Comparison of ENCODE assay signal across 19 mouse cellular contexts in the genomic region with DNA sequence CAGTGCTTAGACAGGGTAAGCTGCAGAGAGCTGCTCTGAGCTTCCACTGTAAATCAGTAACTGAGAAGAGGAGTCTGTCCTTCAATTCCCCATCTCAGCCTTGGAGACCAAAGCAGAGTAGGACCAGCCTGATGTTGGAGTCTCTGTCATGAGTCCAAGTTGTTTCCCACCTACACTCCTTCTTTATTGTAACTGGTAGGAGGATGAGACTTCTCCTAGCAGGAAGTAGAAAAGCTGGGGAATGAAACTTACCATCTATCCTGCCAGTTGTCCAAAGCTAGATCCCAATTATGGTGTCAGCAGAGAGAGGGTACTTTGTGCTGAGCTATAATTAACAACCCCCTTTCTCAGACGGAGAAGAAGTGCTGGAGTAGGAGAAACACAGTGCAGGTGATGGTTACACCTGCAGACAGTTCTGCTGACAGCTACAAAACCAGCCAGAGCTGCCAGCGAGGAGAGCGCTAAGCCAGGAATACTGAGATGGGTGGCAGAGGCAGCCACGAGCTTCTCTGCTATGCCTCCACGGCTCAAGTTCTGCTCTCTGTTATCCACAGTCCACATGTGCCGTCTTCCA.
DNase-seq lines count a peak whose midpoint lies in the region; ATAC-seq and TF ChIP-seq lines count a peak whose summit lies in the region.
"Had no signal": no experiment of that assay in that cellular context is flagged by ENCODE, and none has a peak within 500 bp of the region (broad histone marks: within the 10 kb centered on the region; RNA-seq: fewer than 3 reads in every experiment).

No protein-coding gene starts in this region.

- no peaks in the 10 kb centered on the region for H3K36me3 ChIP-seq in intestine, embryonic 16.5 days (ENCODE audit: control insufficient read depth, insufficient read depth, low read length)
- no peaks in the 10 kb centered on the region for H3K36me3 ChIP-seq in intestine, embryonic 15.5 days
- H3K36me3 ChIP-seq in intestine, postnatal 0 days (ENCODE audit: control insufficient read depth, insufficient read depth) = peaks cover 3% of the 10 kb centered on the region; the same call in 1 of the 2 replicates
- H3K36me3 ChIP-seq: embryonic facial prominence, embryonic 12.5 days; forebrain, embryonic 15.5 days; hindbrain, embryonic 12.5 days had no signal

- no peak overlapping the region for H3K4me3 ChIP-seq in intestine, embryonic 16.5 days (ENCODE audit: low read length)
- H3K4me3 ChIP-seq in intestine, embryonic 15.5 days (replicated peaks) = no peak overlapping the region
- H3K4me3 ChIP-seq in intestine, postnatal 0 days (ENCODE audit: low read depth, low read length) = no peak overlapping the region
- H3K4me3 ChIP-seq: embryonic facial prominence, embryonic 12.5 days; forebrain, embryonic 15.5 days; hindbrain, embryonic 12.5 days had no signal

- 0 out of 2 replicates have a peak, but pooled peaks have one; percentile 6 for ATAC-seq in intestine, embryonic 16.5 days
- ATAC-seq in intestine, embryonic 15.5 days = no peak
- peak; percentile 52 for ATAC-seq in intestine, postnatal 0 days
- ATAC-seq: forebrain, embryonic 15.5 days; hindbrain, embryonic 16.5 days had no signal

- no peak overlapping the region for H3K4me2 ChIP-seq in intestine, embryonic 16.5 days (ENCODE audit: low read depth, low read length)
- no peak overlapping the region for H3K4me2 ChIP-seq in intestine, embryonic 15.5 days (replicated peaks)
- H3K4me2 ChIP-seq in intestine, postnatal 0 days (replicated peaks; ENCODE audit: low read depth) = peak overlapping the region; percentile 46
- H3K4me2 ChIP-seq: embryonic facial prominence, embryonic 12.5 days; forebrain, embryonic 15.5 days; hindbrain, embryonic 12.5 days had no signal

- no peaks in the 10 kb centered on the region for H3K9me3 ChIP-seq in intestine, embryonic 16.5 days (ENCODE audit: control insufficient read depth, low read length)
- H3K9me3 ChIP-seq in intestine, embryonic 15.5 days = no peaks in the 10 kb centered on the region
- H3K9me3 ChIP-seq in intestine, postnatal 0 days (ENCODE audit: control insufficient read depth) = no peaks in the 10 kb centered on the region
- H3K9me3 ChIP-seq: embryonic facial prominence, embryonic 12.5 days; forebrain, embryonic 15.5 days; hindbrain, embryonic 12.5 days had no signal

- TF ChIP-seq CTCF in intestine, postnatal 0 days (IDR thresholded peaks at IDR 0.05; ENCODE audit: low read depth) = no peak

- H3K9ac ChIP-seq in intestine, embryonic 16.5 days (ENCODE audit: low read depth, low read length) = no peak overlapping the region
- H3K9ac ChIP-seq in intestine, embryonic 15.5 days = no peak overlapping the region
- 0 out of 2 replicates have a peak overlapping the region, but pooled peaks have one; percentile 11 for H3K9ac ChIP-seq in intestine, postnatal 0 days (ENCODE audit: low read depth, low read length)
- H3K9ac ChIP-seq: embryonic facial prominence, embryonic 12.5 days; forebrain, embryonic 15.5 days; hindbrain, embryonic 12.5 days had no signal

- no peaks in the 10 kb centered on the region for H3K4me1 ChIP-seq in intestine, embryonic 16.5 days (ENCODE audit: control insufficient read depth, insufficient read depth, low read length)
- H3K4me1 ChIP-seq in intestine, embryonic 15.5 days (replicated peaks) = no peaks in the 10 kb centered on the region; the same call in 1 of the 2 replicates
- no peaks in the 10 kb centered on the region for H3K4me1 ChIP-seq in intestine, postnatal 0 days (replicated peaks; ENCODE audit: control insufficient read depth, insufficient read depth, low read length)
- H3K4me1 ChIP-seq: embryonic facial prominence, embryonic 12.5 days had no signal

- 80% methylated on average over 6 of the region's 6 CpGs for WGBS in intestine, embryonic 16.5 days
- 78% methylated on average over 6 of the region's 6 CpGs for WGBS in intestine, embryonic 15.5 days
- 56% methylated on average over 6 of the region's 6 CpGs for WGBS in intestine, postnatal 0 days

- H3K27ac ChIP-seq in intestine, embryonic 16.5 days (ENCODE audit: low read length) = no peak overlapping the region
- H3K27ac ChIP-seq in intestine, embryonic 15.5 days = no peak overlapping the region
- H3K27ac ChIP-seq in intestine, postnatal 0 days (ENCODE audit: low read depth, low read length) = peak overlapping the region; percentile 50; the same call in 1 of the 2 replicates
- H3K27ac ChIP-seq: embryonic facial prominence, embryonic 12.5 days; forebrain, embryonic 15.5 days; hindbrain, embryonic 12.5 days had no signal

- peak; percentile 45 to 87 for DNase-seq in left cerebral cortex, postnatal 25 days (ENCODE audit: low spot score in 2 of 2)
- DNase-seq in left cerebral cortex, adult 11 months (ENCODE audit: low spot score) = no peak
- peak; percentile 71 for DNase-seq in telencephalon, adult 2 months (ENCODE audit: low read depth, low spot score)
- DNase-seq in thymus, postnatal 0 days (ENCODE audit: low spot score) = no peak
- DNase-seq: adrenal gland, adult 2 months; adrenal gland, postnatal 25 days; cerebellum, adult 9-10 months; cerebellum, postnatal 25 days; gastrocnemius, postnatal 36 days; heart, adult 11 months; heart, postnatal 10 days; heart, postnatal 4 days had no signal

- intact Hi-C loops in left cerebral cortex, postnatal 25 days (cut with DNase I) = loop anchor here (10.0 kb wide), 1 partner anchor 285 kb away; a partner anchor contains a TSS

- H3K27me3 ChIP-seq in intestine, embryonic 16.5 days (replicated peaks; ENCODE audit: control insufficient read depth, insufficient read depth, low read length) = no peaks in the 10 kb centered on the region
- H3K27me3 ChIP-seq in intestine, embryonic 15.5 days (replicated peaks) = no peaks in the 10 kb centered on the region
- H3K27me3 ChIP-seq in intestine, postnatal 0 days (replicated peaks; ENCODE audit: control insufficient read depth, insufficient read depth, low read length) = no peaks in the 10 kb centered on the region
- H3K27me3 ChIP-seq: embryonic facial prominence, embryonic 12.5 days; forebrain, embryonic 15.5 days; hindbrain, embryonic 12.5 days had no signal

Comparison
In these comparisons a context has a peak if more than half of its experiments do, and no peak if none do; other contexts are left out.
1. DNase-seq: peak in left cerebral cortex, postnatal 25 days (2 of 2) and telencephalon, adult 2 months (single experiment); none in left cerebral cortex, adult 11 months (single experiment) and thymus, postnatal 0 days (single experiment).